Mouse (Mus musculus) spleen, adult 2 months (tissue): ENCODE data around the gene Olfr1410. TPM values are rescaled to one million over a fixed set of nuclear protein-coding genes. Genes with fewer than 3 reads are reported as not detected.

ENCODE experiments used
- DNase-seq, 2 experiments: peaks; one replicate each; pipeline versions ENCODE4 v3.0.0 to v3.0.0-alpha.2; 2012 to 2021; ENCODE audit warnings: low spot score in 2 of 2, low read depth in 1 of 2
- H3K27ac ChIP-seq: fragments of 200-500 bp; 2 replicates; pipeline ENCODE4 v1.5.1; 2012; ENCODE audit warnings: low read length, inconsistent platforms; ENCODE audit not compliant: insufficient read depth
- H3K27me3 ChIP-seq: fragments of 200-500 bp; 2 replicates; pipeline ENCODE4 v1.6.1; 2012; ENCODE audit warnings: mild to moderate bottlenecking, moderate library complexity, low read length, inconsistent platforms; ENCODE audit not compliant: control insufficient read depth, insufficient read depth
- H3K36me3 ChIP-seq: fragments of 200-500 bp; 2 replicates; pipeline ENCODE4 v1.6.1; 2012; ENCODE audit warnings: mild to moderate bottlenecking, low read length, inconsistent platforms; ENCODE audit not compliant: control insufficient read depth, insufficient read depth
- H3K4me1 ChIP-seq: fragments of 200-500 bp; 2 replicates; pipeline ENCODE4 v1.6.1; 2011; ENCODE audit warnings: inconsistent platforms; ENCODE audit not compliant: control insufficient read depth, insufficient read depth, insufficient read length
- H3K4me3 ChIP-seq: fragments of 200-500 bp; 2 replicates; pipeline ENCODE4 v1.5.1; 2011; ENCODE audit warnings: mild to moderate bottlenecking, inconsistent platforms; ENCODE audit not compliant: insufficient read depth, insufficient read length; ENCODE audit errors: extremely low read depth
- CTCF ChIP-seq: fragments of 200-500 bp; IDR thresholded peaks from 2 replicates; pipeline ENCODE4 v1.5.1; 2011; ENCODE audit warnings: mild to moderate bottlenecking, inconsistent platforms; ENCODE audit not compliant: insufficient read depth, insufficient read length, insufficient replicate concordance; ENCODE audit errors: extremely low read depth
- POLR2A ChIP-seq: fragments of 200-500 bp; IDR thresholded peaks from 2 replicates; pipeline ENCODE4 v1.6.1; 2011; ENCODE audit warnings: low read depth, low read length, inconsistent platforms
- WGBS: fragments of 180-500 bp; shearing (Covaris S2); methylation state at CpG from one replicate; pipeline ENCODE4 v1.1.7; 2018; 5-methylcytosine and 5-hydroxymethylcytosine counted together
- polyA plus RNA-seq: library from polyadenylated mRNA; depleted of rRNA; stranded (reverse); fragments of >200 nt; gene quantifications from 2 replicates; pipeline ENCODE4 v1.2.3, GENCODE M21; 2012

Gene Olfr1410
- polyA plus RNA-seq, 1 experiment: not detected

DNA sequence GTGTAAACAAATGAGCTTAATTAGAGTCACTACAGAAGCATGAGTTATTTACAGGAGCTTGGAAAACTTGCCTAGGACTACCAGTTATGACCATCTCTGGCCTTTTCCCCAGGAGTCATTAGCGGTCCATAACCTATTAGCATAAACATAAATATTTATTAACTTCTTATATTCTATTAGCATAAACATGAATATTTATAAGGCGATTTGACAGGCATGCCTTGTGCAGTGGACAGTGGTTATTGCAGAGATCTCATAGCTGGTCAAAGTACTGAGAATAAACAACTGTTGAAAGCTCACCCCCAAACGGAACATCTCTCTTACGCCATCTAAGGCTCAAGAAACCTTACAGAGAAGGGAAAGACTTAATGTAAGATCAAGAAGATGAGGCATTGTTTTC is 7.6 kb downstream of the Olfr1410 start:
- Histone ChIP-seq H3K4me1 (no peaks in the 10 kb centered on the region), H3K36me3 (no peaks in the 10 kb centered on the region), H3K27ac (no peak overlapping the region), H3K4me3 (no peak overlapping the region), H3K27me3 (no peaks in the 10 kb centered on the region)
- DNase-seq: no peak
- WGBS: 54% methylated on average over 4 of the region's 4 CpGs
- TF ChIP-seq CTCF: no peak
- no peak for TF ChIP-seq POLR2A

DNA sequence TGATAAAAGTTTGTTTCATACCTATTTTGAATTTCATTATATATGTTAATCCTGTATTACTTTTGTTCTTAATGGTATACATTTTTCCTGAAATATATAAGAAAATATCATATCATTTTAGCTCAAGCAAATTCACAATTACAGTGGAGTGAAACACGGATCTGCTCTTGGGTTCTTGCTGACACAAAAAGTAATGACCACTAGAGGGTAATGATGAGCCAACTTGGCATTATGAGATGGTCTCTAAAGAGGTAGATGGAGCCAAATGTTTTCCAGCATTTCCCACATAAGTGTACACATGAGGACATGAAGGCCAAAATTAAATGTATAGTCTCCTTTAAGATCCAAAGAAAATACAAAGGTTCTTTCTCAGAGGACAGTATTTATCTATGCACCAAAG is 8.9 kb downstream of the Olfr1410 start:
- no peak overlapping the region for H3K4me3 ChIP-seq
- 4% methylated on average over 1 of the region's 1 CpGs for WGBS
- no peaks in the 10 kb centered on the region for H3K4me1 ChIP-seq
- H3K36me3 ChIP-seq: no peaks in the 10 kb centered on the region
- H3K27me3 ChIP-seq: no peaks in the 10 kb centered on the region
- TF ChIP-seq CTCF (no peak), POLR2A (no peak)
- DNase-seq: no peak
- H3K27ac ChIP-seq: no peak overlapping the region

DNA sequence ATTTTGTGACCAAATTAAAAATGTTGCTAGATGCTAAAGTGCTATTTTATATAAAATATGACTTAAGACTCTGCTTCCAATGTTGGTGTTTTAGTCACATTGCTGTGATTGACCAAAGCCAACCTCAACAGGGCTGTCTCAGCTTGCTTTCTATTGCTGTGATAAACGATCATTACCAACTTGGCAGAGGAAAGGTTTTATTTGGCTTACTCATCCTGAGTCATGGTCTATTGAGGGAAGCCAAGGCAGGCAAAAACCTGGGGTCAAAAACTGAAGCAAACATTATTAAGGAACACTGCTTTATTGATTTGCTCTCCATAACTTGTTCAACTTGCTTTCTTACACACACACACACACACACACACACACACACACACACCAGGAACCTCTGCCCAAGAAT is 10.5 kb downstream of the Olfr1410 start:
- H3K27me3 ChIP-seq: no peaks in the 10 kb centered on the region
- DNase-seq: no peak
- H3K36me3 ChIP-seq: no peaks in the 10 kb centered on the region
- no peak overlapping the region for H3K27ac ChIP-seq
- TF ChIP-seq POLR2A (no peak), CTCF (no peak)
- 36% methylated on average over 1 of the region's 1 CpGs for WGBS
- no peak overlapping the region for H3K4me3 ChIP-seq
- H3K4me1 ChIP-seq: no peaks in the 10 kb centered on the region

DNA sequence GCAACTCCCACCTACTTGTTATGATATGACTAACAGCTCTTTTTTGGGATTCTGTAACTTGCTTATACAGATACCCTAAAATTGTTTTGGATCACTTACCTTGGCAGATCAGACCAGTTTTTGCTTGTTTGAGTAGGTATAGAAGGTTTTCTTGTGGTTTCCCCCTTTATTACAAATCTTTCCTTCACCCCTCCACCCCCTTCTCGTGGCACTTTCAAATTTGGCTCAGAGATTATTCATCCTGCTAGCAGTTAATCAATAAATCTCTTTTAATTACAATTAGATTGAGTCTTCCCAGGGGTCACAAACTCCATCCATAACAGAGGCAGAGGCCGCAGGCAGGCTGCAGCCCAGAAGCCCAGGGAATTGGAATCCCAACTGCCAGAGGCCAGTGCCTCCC is 11.9 kb downstream of the Olfr1410 start, which contains the start of gene Olfr12:
TSS of gene Olfr12 (plus strand) at position 301 of the 400 bp plus-strand sequence.
- 66% methylated on average over 2 of the region's 2 CpGs for WGBS
- Histone ChIP-seq H3K27me3 (no peaks in the 10 kb centered on the region), H3K4me1 (no peaks in the 10 kb centered on the region), H3K27ac (no peak within 1 kb of the TSS), H3K4me3 (no peak within 1 kb of the TSS), H3K36me3 (no peaks in the 10 kb centered on the region)
- no peak for TF ChIP-seq POLR2A
- TF ChIP-seq CTCF: no peak
- no peak for DNase-seq

DNA sequence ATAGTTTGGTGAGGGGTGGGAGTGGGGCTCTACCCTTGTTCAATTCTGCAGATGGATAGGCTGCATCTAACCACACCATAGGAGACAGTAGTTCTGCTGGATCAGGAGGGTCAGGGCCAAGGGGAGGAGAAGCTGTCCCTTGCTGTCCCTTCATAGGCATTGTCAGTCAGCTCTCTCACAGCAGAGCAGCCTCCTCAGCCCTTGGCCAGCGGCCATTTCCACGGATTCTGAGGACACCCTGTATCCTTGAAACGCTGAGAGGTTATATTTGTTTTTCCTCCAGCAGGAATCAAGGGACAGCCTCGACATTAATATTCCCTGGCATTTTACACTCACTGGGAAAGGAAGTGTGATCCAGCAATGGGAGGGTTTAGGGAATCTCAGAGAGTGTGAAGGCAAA is 12.8 kb downstream of the Olfr1410 start:
- 69% methylated on average over 4 of the region's 4 CpGs for WGBS
- no peak overlapping the region for H3K27ac ChIP-seq
- no peak for DNase-seq
- H3K36me3 ChIP-seq: no peaks in the 10 kb centered on the region
- no peaks in the 10 kb centered on the region for H3K4me1 ChIP-seq
- no peak overlapping the region for H3K4me3 ChIP-seq
- H3K27me3 ChIP-seq: no peaks in the 10 kb centered on the region
- TF ChIP-seq CTCF (no peak), POLR2A (no peak)

DNA sequence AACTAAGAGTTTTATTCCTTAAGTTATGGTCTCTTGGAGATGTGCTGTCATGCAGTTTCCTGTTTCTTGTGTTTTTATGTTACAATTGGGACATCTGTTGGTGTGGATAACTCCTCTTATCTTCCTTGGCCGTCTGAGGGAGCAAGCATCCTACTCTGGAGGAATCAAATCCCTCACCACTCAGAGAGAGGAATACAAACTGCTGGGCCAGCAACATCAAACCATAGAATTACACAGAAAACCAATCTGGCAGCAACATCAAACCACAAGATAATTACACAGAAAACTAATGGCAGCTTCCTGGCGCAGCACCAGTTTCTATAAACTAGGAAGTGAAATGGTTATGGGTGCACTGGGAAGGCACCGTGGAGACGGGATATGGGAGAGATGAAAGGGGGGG is 22.6 kb downstream of the Olfr1410 start:
- Histone ChIP-seq H3K4me1 (no peaks in the 10 kb centered on the region), H3K4me3 (no peak overlapping the region), H3K27ac (no peak overlapping the region), H3K27me3 (no peaks in the 10 kb centered on the region), H3K36me3 (no peaks in the 10 kb centered on the region)
- DNase-seq: no peak
- WGBS: 46% methylated on average over 4 of the region's 4 CpGs
- TF ChIP-seq CTCF: no peak
- TF ChIP-seq POLR2A: no peak

DNA sequence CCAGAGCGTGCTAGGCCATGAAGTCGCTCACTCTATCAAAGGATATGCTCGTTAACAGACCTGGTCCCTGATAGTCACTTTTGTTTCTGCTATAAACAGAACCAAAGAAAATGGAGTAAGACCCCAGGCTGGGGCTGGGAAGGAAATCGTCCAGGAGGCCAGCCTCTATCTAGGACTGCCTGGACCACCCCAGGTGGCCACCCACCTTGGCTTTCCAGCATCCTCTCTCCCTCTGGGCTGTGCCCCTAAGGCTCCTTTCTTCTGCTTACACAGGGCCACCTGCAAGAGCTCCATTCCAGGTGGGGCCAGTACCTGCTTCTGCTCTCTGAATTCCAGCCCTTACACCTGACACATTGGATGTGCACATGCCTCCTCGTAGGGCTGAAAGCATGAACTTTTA is 26.6 kb downstream of the Olfr1410 start:
- DNase-seq: no peak
- TF ChIP-seq POLR2A (no peak), CTCF (no peak)
- 85% methylated on average over 5 of the region's 5 CpGs for WGBS
- H3K36me3 ChIP-seq: peaks cover 12% of the 10 kb centered on the region
- no peak overlapping the region for H3K4me3 ChIP-seq
- H3K27me3 ChIP-seq: no peaks in the 10 kb centered on the region
- H3K27ac ChIP-seq: no peak overlapping the region
- no peaks in the 10 kb centered on the region for H3K4me1 ChIP-seq
